Mouse (Mus musculus): ENCODE results near the gene Slain2. TPM values are rescaled to one million over a fixed set of nuclear protein-coding genes. Genes with fewer than 3 reads are reported as not detected.

Gene Slain2
- total and polyA plus RNA-seq, 3 experiments: 11.0 to 34.6 (median 27.5) TPM

DNA sequence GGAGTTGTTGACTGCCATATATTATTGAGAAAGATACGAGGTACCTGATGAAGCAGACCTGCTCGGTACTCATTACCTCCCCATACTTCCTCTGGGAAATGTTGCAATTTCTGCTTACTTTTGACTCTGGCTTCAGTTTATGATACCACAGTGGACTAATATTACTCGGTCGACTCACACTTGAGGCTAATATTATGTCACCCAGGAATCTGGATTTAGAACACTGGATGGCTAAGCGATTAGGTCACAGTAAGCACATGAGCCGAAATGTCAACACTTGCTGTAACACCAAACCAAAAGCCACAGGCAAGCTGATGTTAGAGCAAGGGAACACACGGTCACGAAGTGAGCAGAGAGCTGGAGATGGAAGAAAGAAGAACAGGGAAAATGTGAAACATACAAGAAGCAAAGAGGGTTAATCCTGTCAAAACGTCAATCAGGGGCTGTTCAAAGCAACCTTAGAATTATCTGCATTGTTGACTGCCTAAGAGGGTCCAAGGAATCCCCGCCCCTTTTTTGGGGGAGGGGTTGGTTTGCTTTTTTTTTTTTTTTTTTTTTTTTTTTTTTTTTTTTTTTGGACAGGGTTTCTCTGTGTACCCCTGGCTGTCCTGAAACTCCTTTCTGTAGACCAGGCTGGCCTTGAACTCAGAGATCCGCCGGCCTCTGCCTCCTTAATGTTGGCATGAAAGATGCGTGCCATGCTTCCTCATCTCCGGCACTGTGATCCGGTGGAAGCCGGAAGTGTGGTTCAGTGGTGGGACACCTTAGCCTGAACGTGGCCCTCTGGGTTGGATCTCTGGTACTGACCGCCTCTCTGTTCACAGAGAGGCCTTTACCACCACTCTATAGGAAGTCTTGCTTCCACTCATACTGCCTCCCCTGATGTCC is 9.0 kb upstream of the Slain2 start:
- TF ChIP-seq ZNF384 (IDR thresholded peaks at IDR 0.05; ENCODE audit: low read depth, low read length): peak; percentile 85
- TF ChIP-seq MXI1 (IDR thresholded peaks at IDR 0.05; ENCODE audit: low read depth, low read length): no peak
- TF ChIP-seq NELFE (IDR thresholded peaks at IDR 0.05; ENCODE audit: low read depth, low read length): no peak
- Histone ChIP-seq H3K9ac (ENCODE audit: insufficient read depth, low read depth) (no peak overlapping the region), H3K36me3 (replicated peaks in 1 of 2; ENCODE audit: control insufficient read depth in 1 of 2, insufficient read depth in 1 of 2, low read length in 1 of 2) (no peaks in the 10 kb centered on the region), H3K4me1 (ENCODE audit: control insufficient read depth in 1 of 2, insufficient read depth in 2 of 2) (no peaks in the 10 kb centered on the region), H3K4me3 (replicated peaks in 1 of 3; ENCODE audit: low read depth in 2 of 3, low read length in 2 of 3, poor library complexity in 1 of 3) (no peak overlapping the region), H3K79me2 (replicated peaks; ENCODE audit: control insufficient read depth, extremely low read depth, insufficient read depth, poor library complexity, severe bottlenecking) (no peaks in the 10 kb centered on the region), H3K9me3 (replicated peaks; ENCODE audit: low read length) (no peaks in the 10 kb centered on the region), H3K27me3 (replicated peaks) (peaks cover 4% of the 10 kb centered on the region), H3K27ac (ENCODE audit: insufficient read depth, low read depth) (no peak overlapping the region), H3K4me2 (ENCODE audit: insufficient read depth, low read depth, poor library complexity, severe bottlenecking) (peak overlapping the region; percentile 33; the same call in 1 of the 2 replicates)
- in situ Hi-C loops (cut with MboI; ENCODE audit: low pct_ligation_motif_present, low pct_unique_long_range_greater_than_20kb, low sequenced_read_pairs) (no loop called here), dilution Hi-C loops (cut with MboI; ENCODE audit: extremely low pct_ligation_motif_present, extremely low pct_unique_long_range_greater_than_20kb, low sequenced_read_pairs) (no loop called here)
- DNase-seq (ENCODE audit: extremely low read depth): no peak

DNA sequence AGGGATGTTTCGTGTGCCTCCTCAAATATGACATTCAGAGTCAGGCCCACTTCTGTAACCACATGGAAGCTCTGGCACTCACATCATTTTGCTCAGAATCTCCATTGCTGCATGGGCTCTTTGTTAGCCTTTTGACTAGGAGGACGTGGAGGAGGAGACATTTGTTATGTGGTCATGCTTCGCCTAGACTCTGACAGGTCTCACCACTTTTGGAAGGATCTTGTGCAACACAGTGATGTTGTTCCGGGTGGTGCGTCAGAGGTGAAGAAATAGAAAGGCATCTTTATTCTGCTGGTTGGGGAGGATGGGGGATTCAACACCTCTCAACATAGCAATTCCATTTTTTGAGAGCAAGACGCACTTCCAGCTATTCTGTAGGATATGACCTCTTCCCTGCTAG is 6.7 kb upstream of the Slain2 start:
- Histone ChIP-seq H3K4me2 (ENCODE audit: insufficient read depth, low read depth, poor library complexity, severe bottlenecking) (no peak overlapping the region), H3K9ac (ENCODE audit: insufficient read depth, low read depth) (no peak overlapping the region), H3K27me3 (replicated peaks) (peaks cover 4% of the 10 kb centered on the region), H3K9me3 (replicated peaks; ENCODE audit: low read length) (no peaks in the 10 kb centered on the region), H3K79me2 (replicated peaks; ENCODE audit: control insufficient read depth, extremely low read depth, insufficient read depth, poor library complexity, severe bottlenecking) (no peaks in the 10 kb centered on the region), H3K27ac (ENCODE audit: insufficient read depth, low read depth) (no peak overlapping the region), H3K4me3 (replicated peaks in 1 of 3; ENCODE audit: low read depth in 2 of 3, low read length in 2 of 3, poor library complexity in 1 of 3) (no peak overlapping the region), H3K36me3 (replicated peaks in 1 of 2; ENCODE audit: control insufficient read depth in 1 of 2, insufficient read depth in 1 of 2, low read length in 1 of 2) (no peaks in the 10 kb centered on the region), H3K4me1 (ENCODE audit: control insufficient read depth in 1 of 2, insufficient read depth in 2 of 2) (no peaks in the 10 kb centered on the region)
- in situ Hi-C loops (cut with MboI; ENCODE audit: low pct_ligation_motif_present, low pct_unique_long_range_greater_than_20kb, low sequenced_read_pairs) (no loop called here), dilution Hi-C loops (cut with MboI; ENCODE audit: extremely low pct_ligation_motif_present, extremely low pct_unique_long_range_greater_than_20kb, low sequenced_read_pairs) (no loop called here)
- no peak for TF ChIP-seq PAX5 (IDR thresholded peaks at IDR 0.05; ENCODE audit: low read length)
- no peak for TF ChIP-seq KAT2A (IDR thresholded peaks at IDR 0.05; ENCODE audit: insufficient replicate concordance, low read length)
- TF ChIP-seq USF2 (conservative IDR thresholded peaks at IDR 0.05; ENCODE audit: low read depth, low read length): no peak
- no peak for DNase-seq (ENCODE audit: extremely low read depth)

DNA sequence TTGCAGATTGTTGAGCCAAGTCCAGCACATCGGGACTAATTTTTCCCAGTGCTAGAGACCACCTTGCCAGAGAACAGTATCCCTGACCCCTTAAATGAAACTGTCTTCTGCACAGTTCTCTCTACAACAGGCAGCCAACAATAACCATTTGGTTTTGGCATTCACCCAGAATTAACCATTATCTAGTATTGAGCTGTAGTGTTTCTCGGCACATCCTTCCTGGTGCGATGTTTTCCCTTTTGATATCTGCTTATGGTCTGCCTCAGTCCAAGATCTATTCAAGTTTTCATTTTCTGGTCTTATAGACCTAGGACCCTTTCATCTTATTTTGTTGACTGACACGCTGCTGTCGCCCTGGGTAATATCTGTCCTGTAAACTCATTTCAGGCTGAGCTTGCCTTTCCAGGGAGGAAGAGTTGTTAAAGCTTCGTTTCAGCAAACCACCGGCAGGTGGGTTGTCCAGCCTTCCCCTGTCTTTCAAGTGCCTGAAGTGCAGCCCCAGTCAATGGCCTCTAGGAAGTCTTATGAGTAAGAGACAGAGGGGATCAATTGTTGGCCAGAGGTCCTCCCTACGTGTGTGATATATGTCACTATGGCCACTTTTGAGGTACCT is 5.7 kb upstream of the Slain2 start:
- dilution Hi-C loops (cut with MboI; ENCODE audit: extremely low pct_ligation_motif_present, extremely low pct_unique_long_range_greater_than_20kb, low sequenced_read_pairs) (no loop called here), in situ Hi-C loops (cut with MboI; ENCODE audit: low pct_ligation_motif_present, low pct_unique_long_range_greater_than_20kb, low sequenced_read_pairs) (no loop called here)
- Histone ChIP-seq H3K27ac (ENCODE audit: insufficient read depth, low read depth) (no peak overlapping the region), H3K4me3 (replicated peaks in 1 of 3; ENCODE audit: low read depth in 2 of 3, low read length in 2 of 3, poor library complexity in 1 of 3) (no peak overlapping the region), H3K9ac (ENCODE audit: insufficient read depth, low read depth) (no peak overlapping the region), H3K4me2 (ENCODE audit: insufficient read depth, low read depth, poor library complexity, severe bottlenecking) (no peak overlapping the region), H3K27me3 (replicated peaks) (peaks cover 4% of the 10 kb centered on the region), H3K9me3 (replicated peaks; ENCODE audit: low read length) (no peaks in the 10 kb centered on the region), H3K36me3 (replicated peaks in 1 of 2; ENCODE audit: control insufficient read depth in 1 of 2, insufficient read depth in 1 of 2, low read length in 1 of 2) (no peaks in the 10 kb centered on the region), H3K79me2 (replicated peaks; ENCODE audit: control insufficient read depth, extremely low read depth, insufficient read depth, poor library complexity, severe bottlenecking) (no peaks in the 10 kb centered on the region), H3K4me1 (ENCODE audit: control insufficient read depth in 1 of 2, insufficient read depth in 2 of 2) (peaks cover 0 to 5% of the 10 kb centered on the region in 2 experiments; a peak in 2 of 4 replicates)
- TF ChIP-seq POLR2AphosphoS2 (IDR thresholded peaks at IDR 0.05; ENCODE audit: low read depth, low read length): no peak
- no peak for TF ChIP-seq KAT2A (IDR thresholded peaks at IDR 0.05; ENCODE audit: insufficient replicate concordance, low read length)
- TF ChIP-seq CHD2 (IDR thresholded peaks at IDR 0.05; ENCODE audit: low read length): no peak
- no peak for TF ChIP-seq POLR2A (IDR thresholded peaks at IDR 0.05; ENCODE audit: low read depth, low read length)
- TF ChIP-seq PAX5 (IDR thresholded peaks at IDR 0.05; ENCODE audit: low read length): no peak
- no peak for TF ChIP-seq TBP (conservative IDR thresholded peaks at IDR 0.05; ENCODE audit: low read depth, low read length)
- TF ChIP-seq BHLHE40 (IDR thresholded peaks at IDR 0.05; ENCODE audit: low read depth, low read length): no peak
- no peak for TF ChIP-seq SMC3 (IDR thresholded peaks at IDR 0.05; ENCODE audit: low read depth, low read length)
- no peak for TF ChIP-seq MEF2A (IDR thresholded peaks at IDR 0.05; ENCODE audit: borderline replicate concordance, low read depth, low read length)
- no peak for TF ChIP-seq MYC (IDR thresholded peaks at IDR 0.05; ENCODE audit: low read depth, low read length)
- no peak for TF ChIP-seq NELFE (IDR thresholded peaks at IDR 0.05; ENCODE audit: low read depth, low read length)
- no peak for TF ChIP-seq CTCF (conservative IDR thresholded peaks at IDR 0.05 in 1 of 2, IDR thresholded peaks at IDR 0.05 in 1 of 2; ENCODE audit: low read depth in 2 of 2, low read length in 2 of 2)
- TF ChIP-seq EP300 (IDR thresholded peaks at IDR 0.05; ENCODE audit: low read length): no peak
- TF ChIP-seq ZMIZ1 (IDR thresholded peaks at IDR 0.05; ENCODE audit: low read depth, low read length): no peak
- no peak for TF ChIP-seq MXI1 (IDR thresholded peaks at IDR 0.05; ENCODE audit: low read depth, low read length)
- DNase-seq (ENCODE audit: extremely low read depth): no peak
